Mouse (Mus musculus): ENCODE results near the gene Pih1d2.
"Not testable (repeated sequence)": the region's sequence is repeated elsewhere in the genome, so short reads cannot be mapped to it uniquely, and the experiment has no call there.

The Pih1d2 gene

DNA sequence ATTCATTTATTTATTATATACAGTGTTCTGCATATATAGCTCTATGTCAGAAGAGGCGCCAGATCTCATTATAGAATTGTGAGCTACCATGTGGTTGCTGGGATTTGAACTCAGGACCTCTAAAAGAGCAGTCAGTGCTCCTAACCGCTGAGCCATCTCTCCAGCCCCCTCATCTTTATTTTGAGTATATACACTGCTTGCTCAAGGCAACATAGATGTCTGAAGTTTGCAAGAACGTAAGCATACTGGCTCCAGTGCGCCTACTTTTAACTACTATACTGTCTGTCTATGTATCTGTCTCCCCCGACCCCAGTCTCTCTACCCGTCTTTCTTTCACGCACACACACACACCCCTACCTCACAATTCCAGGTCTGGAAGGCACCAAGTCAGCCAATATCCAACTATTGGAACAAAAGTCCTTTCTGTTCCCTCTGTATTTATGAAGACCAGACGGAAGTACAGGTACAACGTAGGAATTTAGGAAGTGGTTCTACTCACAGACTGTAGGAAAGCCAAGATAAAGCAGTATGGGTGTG, 741 bp downstream of the Pih1d2 start:
- DNase-seq (ENCODE audit: low spot score in 2 of 2): no peak

DNA sequence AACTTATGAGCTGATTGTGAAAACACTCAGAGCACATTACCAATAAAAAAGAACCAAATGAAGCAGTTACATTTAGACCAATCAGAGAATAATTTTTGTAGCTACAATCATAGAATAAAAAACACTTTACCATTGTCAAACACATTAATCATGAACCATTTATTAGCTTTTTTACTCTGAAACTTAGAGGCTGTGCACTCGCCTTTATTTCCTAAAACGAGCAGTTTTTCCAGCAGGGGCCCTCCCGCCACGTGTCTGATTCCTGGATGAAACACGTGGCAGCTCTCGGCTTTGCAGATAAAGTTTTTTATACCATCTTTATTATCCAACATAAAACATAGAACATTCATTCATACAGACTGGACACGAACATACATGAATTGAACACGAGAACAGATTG, 13.8 kb downstream of the Pih1d2 start:
- not testable (repeated sequence) for DNase-seq (ENCODE audit: low spot score in 2 of 2)

DNA sequence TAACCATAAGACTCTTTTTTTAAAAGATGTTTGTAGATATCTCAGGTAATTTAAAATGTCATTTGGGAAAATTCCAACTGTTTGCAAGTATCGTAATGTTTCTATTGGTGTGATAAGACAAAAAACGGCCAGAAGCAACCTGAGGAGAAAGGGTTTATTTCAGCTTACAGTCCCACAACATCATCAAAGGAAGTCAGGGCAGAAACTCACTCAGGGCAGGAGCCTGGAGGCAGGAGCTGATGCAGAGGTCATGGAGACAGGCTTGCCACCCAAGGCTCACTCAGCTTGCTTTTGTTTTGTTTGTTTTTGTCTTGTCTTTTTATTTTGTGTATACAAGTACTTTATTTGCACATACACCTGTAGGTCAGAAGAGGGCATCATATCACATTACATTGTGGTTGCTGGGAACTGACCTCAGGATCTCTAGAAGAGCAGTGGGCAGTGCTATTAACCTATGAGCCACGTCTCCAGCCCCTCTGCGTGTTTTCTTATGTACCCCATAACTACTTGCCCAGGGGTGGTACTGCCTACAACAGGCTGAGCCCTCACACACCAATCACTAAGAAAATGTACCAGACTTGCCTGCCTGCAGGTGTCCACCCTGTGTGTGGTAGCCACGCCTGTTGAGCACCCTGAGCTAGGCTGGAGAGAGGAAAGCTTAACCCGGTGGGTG, 15.0 kb downstream of the Pih1d2 start:
- DNase-seq (ENCODE audit: low spot score in 2 of 2): no peak

DNA sequence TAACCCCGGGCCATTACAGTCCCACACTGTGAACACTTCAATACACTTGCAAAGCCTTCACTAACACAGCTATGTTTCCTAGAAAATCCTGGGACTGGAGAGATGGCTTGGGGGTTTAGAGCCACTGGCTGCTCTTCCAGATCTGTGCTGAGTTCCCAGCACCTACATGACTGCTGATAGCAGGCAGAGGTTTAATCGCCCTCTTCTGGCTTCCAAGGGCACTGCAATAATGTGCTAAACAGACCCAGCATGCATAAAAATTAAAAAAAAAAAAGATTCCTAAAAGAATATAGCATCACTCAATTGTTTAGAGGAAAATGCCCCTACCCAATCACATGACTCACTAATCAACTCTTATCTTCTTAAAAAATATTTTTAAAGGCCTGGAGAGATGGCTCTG, 15.9 kb downstream of the Pih1d2 start:
- no peak for DNase-seq (ENCODE audit: low spot score in 2 of 2)

DNA sequence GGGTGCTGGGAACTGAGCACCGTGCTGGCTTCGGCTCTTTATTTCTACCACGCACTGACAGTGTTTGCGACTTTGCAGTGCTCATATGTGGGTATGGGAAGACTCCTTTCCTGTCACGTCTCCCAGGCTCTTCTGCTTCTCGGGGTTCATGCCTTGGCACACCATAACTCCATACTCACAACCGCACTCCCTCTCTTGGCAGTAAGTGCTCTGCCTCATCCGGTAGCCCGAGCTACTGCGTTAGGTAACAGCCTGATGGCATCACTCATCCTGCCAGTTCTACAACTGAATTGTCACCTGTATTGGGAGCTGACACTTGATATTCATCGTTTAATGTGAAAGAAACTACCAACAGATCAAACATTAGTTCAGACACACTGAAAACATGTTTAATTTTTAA, 17.1 kb downstream of the Pih1d2 start:
- DNase-seq (ENCODE audit: low spot score in 2 of 2): no peak

DNA sequence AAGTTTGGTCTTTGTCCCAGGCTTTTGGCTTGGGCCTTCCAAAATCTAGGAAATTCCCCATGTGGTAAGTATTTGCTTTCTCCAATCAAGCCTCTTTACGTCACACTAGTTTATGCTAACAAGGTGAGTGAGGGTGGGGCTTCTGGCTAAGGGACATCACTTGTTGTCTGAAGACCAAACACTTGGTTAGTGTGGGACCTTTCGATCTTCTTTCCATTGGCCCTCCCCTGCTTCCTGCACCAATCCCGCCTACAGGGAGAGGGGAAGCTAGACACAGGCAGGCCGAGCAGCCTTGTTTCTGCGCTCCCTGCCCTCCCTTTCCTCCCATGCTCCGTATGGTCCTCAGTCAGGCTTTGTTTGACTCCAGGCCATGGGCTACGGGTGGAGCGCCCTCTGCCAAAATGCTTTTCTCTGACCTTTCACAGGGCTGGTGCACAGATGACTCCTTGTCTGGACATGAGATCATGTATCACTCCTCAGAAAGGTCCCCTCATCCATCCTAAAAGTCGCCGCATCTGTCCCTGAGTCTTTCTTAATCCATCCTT, 29.8 kb downstream of the Pih1d2 start:
- no peak for DNase-seq (ENCODE audit: low spot score in 2 of 2)

DNA sequence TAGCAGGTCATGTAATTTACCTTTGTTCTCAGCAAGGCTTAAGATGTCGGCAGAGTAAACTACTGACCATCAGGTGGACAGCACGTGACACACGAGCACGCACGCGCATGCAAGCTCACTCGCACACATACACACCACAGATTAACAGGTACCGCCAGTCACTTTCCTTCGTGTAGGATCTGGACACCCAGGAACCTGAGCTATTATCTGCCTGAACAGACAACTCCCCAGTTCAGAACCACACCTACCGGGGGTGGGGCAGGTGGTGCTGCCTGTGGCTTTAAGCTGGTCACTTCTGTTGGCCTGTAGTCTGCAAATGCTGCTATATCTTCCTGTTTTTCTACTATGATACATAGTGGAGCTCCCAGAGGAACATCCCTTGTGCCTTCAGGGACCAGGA, 33.4 kb downstream of the Pih1d2 start:
- no peak for DNase-seq (ENCODE audit: low spot score in 2 of 2)

DNA sequence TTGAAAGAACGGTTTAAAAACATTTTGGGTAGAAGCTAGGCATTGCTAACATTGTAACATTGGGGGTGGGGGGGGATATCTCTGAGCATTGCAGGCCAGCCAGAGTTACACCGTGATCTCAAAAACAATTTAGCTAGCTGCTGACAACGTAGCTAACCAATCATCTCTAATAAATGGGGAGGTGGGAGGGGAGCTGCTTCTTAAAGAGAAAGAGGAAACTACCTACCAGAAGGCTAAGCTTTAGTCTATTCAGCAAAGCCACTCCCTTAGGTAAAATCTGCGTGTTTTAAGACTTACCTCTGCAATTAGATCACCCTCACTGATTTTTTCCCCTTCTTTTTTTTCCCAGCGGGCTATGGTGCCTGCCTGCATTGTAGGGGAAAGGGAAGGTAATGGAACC, 41.3 kb downstream of the Pih1d2 start:
- DNase-seq (ENCODE audit: low spot score in 2 of 2): no peak

DNA sequence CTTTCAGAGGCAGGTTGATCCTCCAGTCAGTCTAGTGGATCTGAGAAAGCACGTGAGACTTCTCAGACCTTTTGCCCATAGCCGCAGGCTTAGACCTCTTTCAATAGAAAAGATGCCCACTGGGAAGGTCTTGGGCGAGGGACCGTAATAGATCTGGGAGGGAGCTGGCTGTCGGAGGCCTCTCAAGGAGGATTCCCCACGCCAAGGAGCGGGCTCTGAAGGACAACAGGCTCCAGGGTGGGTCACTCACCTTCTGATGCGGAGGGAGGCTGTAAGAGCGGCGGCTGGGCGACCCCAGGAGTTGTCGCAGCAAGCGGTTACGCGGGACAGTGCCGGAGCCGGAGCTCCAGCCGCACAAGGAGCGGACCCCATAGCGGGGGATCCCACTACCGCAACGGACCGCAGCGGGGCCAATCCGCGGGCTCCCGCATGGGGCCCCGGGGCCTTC, 41.8 kb downstream of the Pih1d2 start:
- DNase-seq (ENCODE audit: low spot score in 2 of 2): no peak

DNA sequence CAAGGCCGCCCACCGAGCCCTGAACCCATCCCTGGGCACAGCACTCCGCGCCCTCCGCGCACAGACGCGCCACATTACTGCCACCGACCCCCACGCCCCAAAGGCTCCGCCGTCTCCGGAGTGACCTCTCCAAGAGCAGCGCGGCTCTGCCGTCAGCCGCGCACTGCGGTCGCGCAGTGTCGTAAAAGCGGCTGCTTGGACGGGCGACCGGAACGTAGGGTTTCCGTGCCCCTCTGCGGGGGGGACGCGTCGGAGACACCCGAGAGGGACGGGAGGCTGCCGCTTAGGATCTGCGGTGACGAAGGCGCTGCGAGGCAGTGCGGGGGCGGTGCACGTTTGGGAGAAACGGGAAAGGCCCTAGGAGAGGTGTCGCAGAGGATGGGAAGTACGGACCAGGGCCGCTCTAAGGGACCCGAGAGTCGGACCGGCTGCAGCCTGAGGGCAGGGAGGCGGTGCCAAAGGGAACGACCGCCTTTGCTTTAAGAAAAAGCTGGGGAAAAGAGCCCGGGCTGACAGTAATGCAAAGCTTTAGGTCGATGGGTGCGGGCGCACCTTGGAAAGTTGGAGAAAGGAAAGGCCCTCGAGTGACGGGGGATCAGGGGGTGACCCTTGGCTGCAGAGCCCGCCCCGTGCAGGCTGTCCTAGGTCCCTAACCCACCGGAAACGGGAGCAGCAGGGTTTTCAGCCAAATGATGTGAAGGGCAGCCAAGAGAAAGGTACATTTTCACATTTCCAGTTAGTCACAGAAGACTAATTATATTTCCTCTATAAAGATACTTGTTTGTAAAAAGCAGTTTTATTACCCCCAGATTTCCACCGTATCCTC, 42.5 kb downstream of the Pih1d2 start, which contains the start of gene Dlat:
Dlat (minus strand) TSS at position 389 of the 826 bp plus-strand sequence.
- DNase-seq (ENCODE audit: low spot score in 2 of 2): peak; percentile 83 to 85

DNA sequence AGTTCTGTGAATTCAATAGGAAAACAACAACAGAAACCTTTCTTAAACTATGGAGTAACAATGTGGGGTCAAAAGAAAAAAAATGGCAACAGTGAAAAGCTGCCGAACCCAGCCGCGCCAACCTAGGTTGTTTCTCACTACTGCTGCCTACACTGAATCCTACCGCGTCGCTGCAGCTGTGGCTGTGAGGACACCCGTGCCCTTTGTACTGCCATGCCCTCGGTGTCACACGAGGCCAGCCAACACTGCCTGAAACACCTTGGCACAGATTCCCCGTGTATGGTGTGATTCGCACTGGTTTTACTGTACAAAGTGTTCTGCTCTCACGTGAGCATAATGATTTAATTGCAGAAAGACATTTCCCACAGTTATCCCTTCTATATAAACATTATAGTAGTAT, 43.3 kb downstream of the Pih1d2 start:
- DNase-seq (ENCODE audit: low spot score in 2 of 2): peak in 1 of 2 experiments; percentile 51

DNA sequence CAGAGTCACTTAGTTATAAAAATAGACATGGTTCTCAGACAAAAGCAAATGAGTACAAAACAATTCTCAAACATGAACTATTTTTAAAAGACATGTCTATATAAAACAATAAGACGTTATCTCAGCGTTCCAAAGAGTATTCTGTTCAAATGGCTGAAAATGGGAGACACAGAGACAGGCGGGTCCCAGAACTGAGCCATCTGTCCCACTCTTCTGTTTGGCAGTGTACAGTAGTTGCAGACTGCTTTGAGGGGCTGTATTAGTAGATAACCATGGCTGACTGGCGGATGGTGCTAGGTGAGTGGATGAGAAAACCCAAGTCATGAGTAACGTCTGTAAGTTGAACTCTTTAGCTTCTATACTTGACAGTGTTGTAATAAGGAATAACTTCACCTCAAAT, 47.7 kb downstream of the Pih1d2 start:
- no peak for DNase-seq (ENCODE audit: low spot score in 2 of 2)

DNA sequence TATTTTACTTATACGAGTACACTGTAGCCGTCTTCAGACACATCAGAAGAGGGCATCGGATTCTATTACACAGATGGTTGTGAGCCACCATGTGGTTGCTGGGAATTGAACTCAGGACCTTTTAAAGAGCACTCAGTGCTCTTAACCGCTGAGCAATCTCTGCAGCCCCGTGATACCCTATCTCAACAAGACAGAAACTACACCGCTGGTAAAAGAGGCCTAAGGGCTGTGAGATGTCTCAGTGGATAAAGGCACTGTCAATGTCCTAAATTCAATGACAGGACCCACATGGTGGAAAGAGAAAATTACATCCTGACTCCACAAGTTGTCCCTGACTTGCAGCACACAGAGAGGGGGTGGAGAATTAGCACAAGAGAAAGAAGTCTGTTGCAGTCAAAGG, 49.3 kb downstream of the Pih1d2 start:
- no peak for DNase-seq (ENCODE audit: low spot score in 2 of 2)

DNA sequence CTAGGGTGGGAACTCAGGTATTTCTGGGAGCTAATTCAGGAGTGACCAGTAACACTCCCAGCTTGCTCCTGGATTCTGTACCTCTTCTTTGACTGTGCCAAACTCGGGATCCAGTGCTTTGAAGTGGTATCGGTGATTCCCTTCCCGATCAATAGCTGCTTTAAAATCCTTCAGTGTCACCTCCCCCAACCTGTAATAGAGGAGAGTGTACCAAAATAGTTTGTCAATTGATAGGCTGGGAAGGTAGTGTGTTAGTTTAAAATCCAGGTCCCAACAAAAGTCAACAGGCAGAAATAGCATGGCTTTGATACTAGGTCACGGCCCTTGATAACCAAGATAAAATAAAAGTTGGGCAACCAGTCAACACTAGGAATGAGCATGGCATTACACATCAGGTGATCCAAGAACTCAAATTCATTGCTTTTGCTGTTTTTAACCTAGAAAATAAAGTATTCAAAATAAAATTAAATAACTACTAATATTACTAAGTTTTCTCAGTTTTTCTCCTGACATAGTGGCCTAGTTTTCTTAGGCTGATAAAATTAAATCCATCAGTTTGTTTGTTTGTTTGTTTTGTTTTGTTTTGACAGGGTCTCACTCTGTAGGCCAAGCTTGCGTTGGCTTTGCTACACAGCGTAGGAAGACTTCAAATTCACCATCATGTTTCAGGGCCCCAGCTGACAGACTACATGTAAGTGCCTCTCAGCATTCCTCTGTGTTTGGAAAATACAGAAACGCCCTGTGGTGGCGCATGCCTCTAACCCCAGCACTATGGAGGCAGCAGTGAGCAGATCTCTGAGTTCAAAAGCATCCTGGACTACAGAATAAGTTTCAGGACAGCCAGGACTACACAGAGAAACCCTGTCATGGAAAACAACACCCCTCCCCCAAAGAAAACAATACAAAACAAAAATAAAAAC, 50.7 kb downstream of the Pih1d2 start:
- no peak for DNase-seq (ENCODE audit: low spot score in 2 of 2)

DNA sequence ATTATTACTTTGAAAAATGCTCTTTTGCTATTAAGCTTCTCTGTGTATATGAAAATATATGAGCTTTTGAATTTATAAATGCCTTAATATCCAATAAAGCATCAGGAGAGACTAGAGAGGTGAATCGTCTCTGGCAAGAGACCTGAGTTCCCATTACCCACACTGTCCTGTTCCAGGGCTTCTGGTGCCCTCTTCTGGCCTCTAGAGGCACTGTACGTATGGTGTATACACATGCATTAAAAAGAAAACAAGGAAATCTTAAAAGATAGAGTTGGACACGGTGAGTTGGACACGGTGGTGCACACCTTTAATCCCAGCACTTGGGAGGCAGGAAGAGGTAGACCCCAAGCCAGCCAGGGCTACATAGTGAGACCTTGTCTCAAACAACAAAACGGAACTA, 53.6 kb downstream of the Pih1d2 start:
- peak; percentile 26 to 56 for DNase-seq (ENCODE audit: low spot score in 2 of 2)

Data from urinary bladder, postnatal 36 days (tissue).